Mouse (Mus musculus): ENCODE data around the gene Rab44. TPM values are rescaled to one million over a fixed set of nuclear protein-coding genes. Genes with fewer than 3 reads are reported as not detected.
"Not testable (repeated sequence)": the region's sequence is repeated elsewhere in the genome, so short reads cannot be mapped to it uniquely, and the experiment has no call there.

Gene Rab44
- polyA plus RNA-seq (2014; fragmentation: Nextera tagmentation; extraction: Ambion mirVana) = 1.7 and 2.2 TPM in 2 replicates

DNA sequence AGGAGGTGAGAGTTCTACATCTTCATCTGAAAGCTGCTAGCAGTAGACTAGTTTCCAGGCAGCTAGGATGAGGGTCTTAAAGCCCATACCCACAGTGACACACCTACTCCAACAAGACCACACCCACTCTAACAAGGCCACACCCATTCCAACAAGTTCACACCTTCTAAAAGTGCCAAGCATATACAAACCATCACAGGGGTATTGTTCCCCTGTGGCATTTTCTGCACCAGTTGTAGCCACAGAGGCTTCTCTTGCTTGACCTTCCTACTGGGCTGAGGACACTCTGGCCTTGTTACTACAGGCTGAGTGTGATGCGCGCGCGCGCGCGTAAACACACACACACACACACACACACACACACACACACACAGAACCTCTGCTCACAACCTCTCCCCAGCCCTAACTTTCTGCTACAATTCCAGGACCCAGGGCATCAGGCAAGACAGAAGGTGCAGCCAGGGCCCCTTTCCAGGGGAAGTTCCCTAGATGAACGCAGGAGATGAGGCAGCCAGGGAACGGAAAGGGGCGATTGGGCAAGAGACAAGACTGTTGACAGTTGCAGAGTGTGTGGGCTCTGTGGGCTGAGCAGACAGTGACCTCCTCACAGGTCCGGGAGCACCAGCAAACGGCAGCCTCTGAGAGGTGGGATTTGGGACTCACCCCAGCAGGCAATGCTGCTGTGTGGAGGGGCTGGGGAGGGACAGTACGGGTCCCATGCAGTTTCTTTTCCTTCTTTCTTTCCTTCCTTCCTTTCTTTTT is at the start of gene Rab44:
Gene Rab44, plus strand, starts transcription at position 555 of the 762 bp plus-strand sequence.
- Histone ChIP-seq H3K9me3 (ENCODE audit: control insufficient read depth, low read length) (no peaks in the 10 kb centered on the region), H3K4me3 (ENCODE audit: low read depth, low read length) (no peak within 1 kb of the TSS), H3K4me1 (ENCODE audit: control insufficient read depth, insufficient read depth, low read length) (no peaks in the 10 kb centered on the region), H3K9ac (ENCODE audit: low read depth, low read length) (no peak within 1 kb of the TSS), H3K36me3 (ENCODE audit: control insufficient read depth, insufficient read depth, low read length) (no peaks in the 10 kb centered on the region), H3K4me2 (ENCODE audit: low read depth, low read length) (no peak within 1 kb of the TSS), H3K27ac (replicated peaks; ENCODE audit: low read depth, low read length) (no peak within 1 kb of the TSS), H3K27me3 (replicated peaks; ENCODE audit: control insufficient read depth, insufficient read depth, low read length) (no peaks in the 10 kb centered on the region)
- WGBS = 90% methylated on average over 13 of the region's 13 CpGs
- DNase-seq (ENCODE audit: low spot score) = no peak
- no peak for ATAC-seq (ENCODE audit: low read depth)

DNA sequence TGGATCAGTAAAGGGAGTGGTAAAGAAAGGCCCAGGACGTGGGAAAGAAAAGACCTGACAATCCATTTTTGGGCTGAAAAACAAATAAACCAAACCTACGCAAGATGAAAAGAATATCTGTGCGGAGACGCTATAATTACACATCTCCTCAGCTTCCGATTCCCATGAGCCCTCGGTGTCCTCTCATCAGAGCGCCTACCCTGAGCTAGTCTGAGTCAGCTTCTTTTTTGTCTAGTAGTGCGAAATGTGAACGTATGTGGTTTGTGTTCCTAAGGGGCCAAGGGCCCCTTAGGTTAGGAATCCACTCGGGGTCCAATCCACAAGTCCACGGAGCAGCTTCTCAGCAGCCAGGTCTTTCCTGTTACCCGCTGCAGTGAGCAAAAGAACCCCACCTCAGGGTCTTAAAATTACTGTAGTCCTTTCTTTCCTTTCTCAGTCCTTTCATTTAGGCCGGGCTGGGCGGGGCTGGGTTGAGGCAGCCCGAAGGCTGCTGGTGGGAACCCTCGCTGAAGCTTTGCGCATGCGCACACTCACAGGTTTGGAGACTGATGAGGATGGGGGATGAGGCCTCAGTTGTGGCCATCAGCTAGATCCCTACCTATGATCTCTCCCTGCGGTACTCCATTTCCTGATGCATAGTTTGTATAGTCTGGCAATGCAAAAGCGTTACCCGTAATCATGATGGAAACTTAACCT is 48.6 kb upstream of the Rab44 start:
- H3K4me2 ChIP-seq (ENCODE audit: low read depth, low read length) = no peak overlapping the region
- H3K9me3 ChIP-seq (ENCODE audit: control insufficient read depth, low read length) = no peaks in the 10 kb centered on the region
- no peaks in the 10 kb centered on the region for H3K27me3 ChIP-seq (replicated peaks; ENCODE audit: control insufficient read depth, insufficient read depth, low read length)
- no peaks in the 10 kb centered on the region for H3K36me3 ChIP-seq (ENCODE audit: control insufficient read depth, insufficient read depth, low read length)
- H3K27ac ChIP-seq (replicated peaks; ENCODE audit: low read depth, low read length) = no peak overlapping the region
- H3K4me3 ChIP-seq (ENCODE audit: low read depth, low read length) = no peak overlapping the region
- 69% methylated on average over 21 of the region's 21 CpGs for WGBS
- H3K9ac ChIP-seq (ENCODE audit: low read depth, low read length) = no peak overlapping the region
- DNase-seq (ENCODE audit: low spot score) (no peak), ATAC-seq (ENCODE audit: low read depth) (no peak)
- H3K4me1 ChIP-seq (ENCODE audit: control insufficient read depth, insufficient read depth, low read length) = peaks cover 17% of the 10 kb centered on the region; the same call in 1 of the 2 replicates

DNA sequence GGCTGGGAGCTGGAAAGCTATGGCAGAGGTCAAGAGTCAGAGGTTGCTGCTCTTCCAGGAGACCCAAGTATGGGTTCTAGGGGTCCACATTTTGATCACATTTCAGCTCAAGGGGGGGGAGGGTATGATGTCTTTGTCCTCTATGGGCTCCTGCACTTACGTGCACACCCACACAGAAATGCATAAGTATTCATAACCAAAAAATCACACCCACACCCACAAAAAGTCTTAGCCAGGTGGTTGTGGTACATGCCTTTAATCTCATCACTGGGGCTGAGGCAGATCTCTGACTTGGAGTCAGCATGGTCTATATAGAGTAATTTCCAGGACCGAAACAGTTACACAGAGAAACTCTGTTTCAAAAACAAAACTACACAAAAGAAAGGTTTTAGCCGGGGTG is 48.0 kb upstream of the Rab44 start:
- H3K9ac ChIP-seq (ENCODE audit: low read depth, low read length) = no peak overlapping the region
- H3K36me3 ChIP-seq (ENCODE audit: control insufficient read depth, insufficient read depth, low read length) = no peaks in the 10 kb centered on the region
- no peak overlapping the region for H3K27ac ChIP-seq (replicated peaks; ENCODE audit: low read depth, low read length)
- ATAC-seq (ENCODE audit: low read depth) (no peak), DNase-seq (ENCODE audit: low spot score) (no peak)
- H3K4me3 ChIP-seq (ENCODE audit: low read depth, low read length) = no peak overlapping the region
- no peaks in the 10 kb centered on the region for H3K27me3 ChIP-seq (replicated peaks; ENCODE audit: control insufficient read depth, insufficient read depth, low read length)
- WGBS = 91% methylated on average over 3 of the region's 3 CpGs
- no peak overlapping the region for H3K4me2 ChIP-seq (ENCODE audit: low read depth, low read length)
- peaks cover 17% of the 10 kb centered on the region; the same call in 1 of the 2 replicates for H3K4me1 ChIP-seq (ENCODE audit: control insufficient read depth, insufficient read depth, low read length)
- no peaks in the 10 kb centered on the region for H3K9me3 ChIP-seq (ENCODE audit: control insufficient read depth, low read length)

DNA sequence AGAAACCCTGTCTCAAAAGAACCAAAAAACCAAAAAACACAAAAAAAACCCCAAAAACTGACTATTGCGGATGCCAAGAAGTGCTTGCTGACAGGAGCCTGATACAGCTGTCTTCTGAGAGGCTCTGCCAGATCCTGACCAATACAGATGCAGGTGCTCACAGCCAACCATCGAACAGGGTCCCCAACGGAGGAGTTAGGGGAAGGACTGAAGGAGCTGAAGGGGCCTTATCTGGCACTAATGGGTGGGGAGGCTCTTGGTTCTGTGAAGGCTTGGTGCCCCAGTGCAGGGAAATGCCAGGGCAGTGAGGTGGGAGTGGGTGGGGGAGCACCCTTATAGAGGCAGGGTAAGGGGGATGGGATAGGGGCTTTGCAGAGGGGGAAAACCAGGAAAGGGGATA is 46.5 kb upstream of the Rab44 start:
- not testable (repeated sequence) for H3K9ac ChIP-seq (ENCODE audit: low read depth, low read length); DNase-seq (ENCODE audit: low spot score); ATAC-seq (ENCODE audit: low read depth); H3K9me3 ChIP-seq (ENCODE audit: control insufficient read depth, low read length); H3K4me2 ChIP-seq (ENCODE audit: low read depth, low read length); H3K27ac ChIP-seq (replicated peaks; ENCODE audit: low read depth, low read length); H3K4me3 ChIP-seq (ENCODE audit: low read depth, low read length); H3K27me3 ChIP-seq (replicated peaks; ENCODE audit: control insufficient read depth, insufficient read depth, low read length); H3K36me3 ChIP-seq (ENCODE audit: control insufficient read depth, insufficient read depth, low read length)
- peaks cover 13% of the 10 kb centered on the region; the same call in 1 of the 2 replicates for H3K4me1 ChIP-seq (ENCODE audit: control insufficient read depth, insufficient read depth, low read length)
- 82% methylated on average over 3 of the region's 3 CpGs for WGBS

DNA sequence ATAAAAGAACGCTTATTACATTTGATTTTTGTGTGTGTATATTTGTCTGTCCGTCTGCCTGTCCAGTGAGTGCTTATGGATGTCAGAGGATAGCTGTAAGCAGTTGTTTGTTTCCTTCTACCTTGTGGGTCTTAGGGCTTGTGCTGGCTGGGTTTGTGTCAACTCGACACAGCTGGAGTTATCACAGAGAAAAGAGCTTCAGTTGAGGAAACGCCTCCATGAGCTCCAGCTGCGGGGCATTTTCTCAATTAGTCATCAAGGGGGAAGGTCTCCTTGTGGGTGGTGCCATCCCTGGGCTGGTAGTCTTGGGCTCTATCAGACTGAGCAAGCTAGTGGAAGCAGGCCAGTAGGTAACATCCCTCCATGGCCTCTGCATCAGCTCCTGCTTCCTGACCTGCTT is 46.1 kb upstream of the Rab44 start:
- Histone ChIP-seq H3K27me3 (replicated peaks; ENCODE audit: control insufficient read depth, insufficient read depth, low read length) (no peaks in the 10 kb centered on the region), H3K9ac (ENCODE audit: low read depth, low read length) (no peak overlapping the region), H3K4me3 (ENCODE audit: low read depth, low read length) (no peak overlapping the region), H3K4me2 (ENCODE audit: low read depth, low read length) (no peak overlapping the region), H3K4me1 (ENCODE audit: control insufficient read depth, insufficient read depth, low read length) (peaks cover 11% of the 10 kb centered on the region; the same call in 1 of the 2 replicates), H3K9me3 (ENCODE audit: control insufficient read depth, low read length) (no peaks in the 10 kb centered on the region), H3K27ac (replicated peaks; ENCODE audit: low read depth, low read length) (no peak overlapping the region), H3K36me3 (ENCODE audit: control insufficient read depth, insufficient read depth, low read length) (no peaks in the 10 kb centered on the region)
- 48% methylated on average over 5 of the region's 5 CpGs for WGBS
- DNase-seq (ENCODE audit: low spot score) (no peak), ATAC-seq (ENCODE audit: low read depth) (no peak)

DNA sequence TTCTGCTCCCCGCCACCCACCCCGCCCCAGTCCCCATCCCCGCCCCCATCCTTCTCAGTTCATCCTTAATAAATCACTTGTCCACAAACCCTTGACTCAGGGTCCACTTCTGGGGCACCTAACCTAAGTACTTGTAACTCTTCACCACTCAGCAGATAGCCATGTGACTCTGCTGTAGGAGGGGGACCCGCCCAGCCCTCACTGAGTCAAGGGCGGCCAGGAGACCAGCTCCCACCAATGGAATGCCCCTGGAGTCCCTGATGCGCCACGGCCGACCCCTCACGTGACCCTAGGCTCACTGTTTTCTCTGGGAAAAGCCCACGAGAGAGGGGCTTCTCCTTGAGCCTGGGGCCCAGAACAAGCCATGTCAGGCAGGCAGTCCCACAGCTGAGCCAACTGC is 44.9 kb upstream of the Rab44 start:
- Histone ChIP-seq H3K9me3 (ENCODE audit: control insufficient read depth, low read length) (no peaks in the 10 kb centered on the region), H3K27ac (replicated peaks; ENCODE audit: low read depth, low read length) (0 out of 2 replicates have a peak overlapping the region, but pooled peaks have one; percentile 33), H3K4me1 (ENCODE audit: control insufficient read depth, insufficient read depth, low read length) (peaks cover 11% of the 10 kb centered on the region; the same call in 1 of the 2 replicates), H3K4me3 (ENCODE audit: low read depth, low read length) (no peak overlapping the region), H3K9ac (ENCODE audit: low read depth, low read length) (no peak overlapping the region), H3K4me2 (ENCODE audit: low read depth, low read length) (no peak overlapping the region), H3K36me3 (ENCODE audit: control insufficient read depth, insufficient read depth, low read length) (no peaks in the 10 kb centered on the region), H3K27me3 (replicated peaks; ENCODE audit: control insufficient read depth, insufficient read depth, low read length) (no peaks in the 10 kb centered on the region)
- ATAC-seq (ENCODE audit: low read depth) (no peak), DNase-seq (ENCODE audit: low spot score) (no peak)
- 59% methylated on average over 10 of the region's 10 CpGs for WGBS

DNA sequence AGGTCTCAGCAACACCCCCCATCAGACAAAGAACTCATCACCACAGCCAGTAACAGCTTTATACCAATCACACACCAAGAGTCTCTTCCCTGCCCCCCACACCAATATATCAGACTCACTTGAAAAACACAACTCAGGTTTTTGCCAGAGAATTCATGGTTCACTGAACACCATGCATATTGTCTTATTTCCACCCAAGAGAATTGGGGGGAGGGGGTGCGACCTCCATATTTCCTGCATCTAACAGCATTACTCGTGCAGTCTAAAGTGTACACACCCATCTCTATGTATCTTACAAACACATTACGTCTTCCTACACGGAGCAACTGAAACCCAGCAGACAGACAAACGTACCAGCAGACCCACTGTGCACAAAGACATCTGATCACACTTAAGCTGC is 42.1 kb upstream of the Rab44 start:
- ATAC-seq (ENCODE audit: low read depth) = no peak
- H3K4me1 ChIP-seq (ENCODE audit: control insufficient read depth, insufficient read depth, low read length) = peaks cover 11% of the 10 kb centered on the region; the same call in 1 of the 2 replicates
- H3K9me3 ChIP-seq (ENCODE audit: control insufficient read depth, low read length) = no peaks in the 10 kb centered on the region
- DNase-seq (ENCODE audit: low spot score) = no peak
- no peaks in the 10 kb centered on the region for H3K36me3 ChIP-seq (ENCODE audit: control insufficient read depth, insufficient read depth, low read length)
- H3K9ac ChIP-seq (ENCODE audit: low read depth, low read length) = no peak overlapping the region
- H3K27me3 ChIP-seq (replicated peaks; ENCODE audit: control insufficient read depth, insufficient read depth, low read length) = no peaks in the 10 kb centered on the region
- WGBS = 59% methylated on average over 5 of the region's 5 CpGs
- no peak overlapping the region for H3K27ac ChIP-seq (replicated peaks; ENCODE audit: low read depth, low read length)
- H3K4me2 ChIP-seq (ENCODE audit: low read depth, low read length) = no peak overlapping the region
- H3K4me3 ChIP-seq (ENCODE audit: low read depth, low read length) = no peak overlapping the region

DNA sequence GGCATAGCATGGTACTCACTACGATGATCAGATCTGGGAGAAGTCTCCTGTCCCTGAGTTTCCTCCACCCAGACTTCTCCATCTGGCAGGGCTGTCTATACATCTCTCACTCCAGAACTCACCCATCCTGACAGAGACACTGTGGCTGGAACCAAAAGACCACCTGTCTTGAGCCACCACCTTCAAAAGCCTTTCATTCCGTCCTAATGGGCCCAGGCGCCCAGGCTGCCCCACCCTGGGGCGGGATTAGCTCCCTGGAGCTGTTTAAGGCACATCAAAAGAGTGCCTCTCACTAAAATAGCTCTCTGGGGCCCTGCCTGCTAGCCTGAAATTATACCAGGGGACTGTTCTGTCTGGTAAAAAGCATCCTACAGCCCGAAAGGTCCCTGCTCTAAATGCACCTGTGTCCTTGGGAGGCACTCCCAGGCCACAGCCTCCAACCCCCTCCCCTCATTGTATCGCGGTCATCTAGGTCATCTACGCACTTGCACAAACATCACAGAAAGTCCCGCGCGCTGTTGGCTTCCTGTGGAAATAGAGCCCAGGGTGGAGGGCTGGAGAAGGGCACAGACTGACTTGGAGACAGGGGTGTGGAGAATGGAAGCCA is 41.1 kb upstream of the Rab44 start:
- Histone ChIP-seq H3K4me2 (ENCODE audit: low read depth, low read length) (no peak overlapping the region), H3K4me3 (ENCODE audit: low read depth, low read length) (no peak overlapping the region), H3K9ac (ENCODE audit: low read depth, low read length) (no peak overlapping the region), H3K36me3 (ENCODE audit: control insufficient read depth, insufficient read depth, low read length) (no peaks in the 10 kb centered on the region), H3K27me3 (replicated peaks; ENCODE audit: control insufficient read depth, insufficient read depth, low read length) (no peaks in the 10 kb centered on the region), H3K4me1 (ENCODE audit: control insufficient read depth, insufficient read depth, low read length) (peaks cover 12% of the 10 kb centered on the region), H3K9me3 (ENCODE audit: control insufficient read depth, low read length) (no peaks in the 10 kb centered on the region), H3K27ac (replicated peaks; ENCODE audit: low read depth, low read length) (no peak overlapping the region; the same call in 1 of the 2 replicates)
- 13% methylated on average over 11 of the region's 11 CpGs for WGBS
- ATAC-seq (ENCODE audit: low read depth) = peak; percentile 61; the same call in 1 of the 2 replicates
- no peak for DNase-seq (ENCODE audit: low spot score)
